Mouse (Mus musculus) lung, postnatal 0 days (tissue): Measurements from ENCODE around the gene Clba1. TPM values are rescaled to one million over a fixed set of nuclear protein-coding genes. Genes with fewer than 3 reads are reported as not detected.

ENCODE experiments used
- ATAC-seq: fragments of 200-750 bp; cut with Nextera tagmentation; 2 replicates; pipeline ENCODE4 v1.8.0; 2017; ENCODE audit warnings: moderate library complexity
- DNase-seq: peaks from one replicate; pipeline ENCODE4 v3.0.0-alpha.2; 2016; ENCODE audit warnings: low spot score
- H3K27ac ChIP-seq: fragments of 300-500 bp; sonication (generic); 2 replicates; pipeline ENCODE4 v1.5.1; 2014; ENCODE audit warnings: antibody characterized with exemption, mild to moderate bottlenecking, low read length, mixed read lengths
- H3K27me3 ChIP-seq: fragments of 300-500 bp; sonication (generic); replicated peaks from 2 replicates; pipeline ENCODE4 v1.6.1; 2014; ENCODE audit warnings: low read length, mixed read lengths; ENCODE audit not compliant: insufficient read depth
- H3K36me3 ChIP-seq: fragments of 300-500 bp; sonication (generic); 2 replicates; pipeline ENCODE4 v1.6.1; 2014; ENCODE audit warnings: low read length, mixed read lengths; ENCODE audit not compliant: insufficient read depth
- H3K4me1 ChIP-seq: fragments of 300-500 bp; sonication (generic); 2 replicates; pipeline ENCODE4 v1.6.1; 2014; ENCODE audit warnings: antibody characterized with exemption, low read depth, low read length, mixed read lengths; ENCODE audit not compliant: insufficient read depth
- H3K4me2 ChIP-seq: fragments of 300-500 bp; sonication (generic); replicated peaks from 2 replicates; pipeline ENCODE4 v1.6.1; 2014; ENCODE audit warnings: low read depth, mild to moderate bottlenecking, low read length, moderate library complexity, mixed read lengths
- H3K4me3 ChIP-seq: fragments of 300-500 bp; sonication (generic); 2 replicates; pipeline ENCODE4 v1.5.1; 2014; ENCODE audit warnings: low read depth, low read length
- H3K9ac ChIP-seq: fragments of 300-500 bp; sonication (generic); replicated peaks from 2 replicates; pipeline ENCODE4 v1.6.1; 2014; ENCODE audit warnings: low read depth, mild to moderate bottlenecking
- H3K9me3 ChIP-seq: fragments of 300-500 bp; sonication (generic); 2 replicates; pipeline ENCODE4 v1.6.1; 2016; ENCODE audit warnings: low read length, mixed read lengths
- CTCF ChIP-seq: IDR thresholded peaks from 2 replicates; pipeline ENCODE4 v1.5.1; 2016; ENCODE audit warnings: antibody characterized with exemption, mild to moderate bottlenecking
- EP300 ChIP-seq: IDR thresholded peaks from 2 replicates; pipeline ENCODE4 v1.6.1; 2016; ENCODE audit warnings: antibody characterized with exemption, mild to moderate bottlenecking, control low read depth
- WGBS: fragments of 180-500 bp; shearing (Covaris S2); extraction: QIAGEN DNeasy Blood & Tissue Kit; methylation state at CpG from one replicate; pipeline ENCODE4 v1.1.7; 2014; 5-methylcytosine and 5-hydroxymethylcytosine counted together
- polyA plus RNA-seq: library from polyadenylated mRNA; unstranded; fragments of >200 nt; fragmentation: Nextera tagmentation; extraction: Ambion mirVana; gene quantifications from 2 replicates; pipeline ENCODE4 v1.2.1, GENCODE M21; 2015

Gene Clba1
- polyA plus RNA-seq, 1 experiment from 2014 or later: 17.8 TPM

- DNase-seq (no peak), ATAC-seq (no peak)
- Histone ChIP-seq H3K27ac (no peak overlapping the region), H3K4me2 (no peak overlapping the region), H3K9me3 (no peaks in the 10 kb centered on the region), H3K27me3 (no peaks in the 10 kb centered on the region), H3K4me3 (no peak overlapping the region), H3K9ac (no peak overlapping the region), H3K4me1 (no peaks in the 10 kb centered on the region), H3K36me3 (no peaks in the 10 kb centered on the region)
- no peak for TF ChIP-seq EP300
- TF ChIP-seq CTCF: peak; percentile 33
- WGBS: 90% methylated on average over 3 of the region's 3 CpGs
These were observed 47.6 kb downstream of the Clba1 start for GRCm38 (mm10) chr12:112856338-112856737.

- Histone ChIP-seq H3K4me2 (no peak overlapping the region), H3K4me1 (no peaks in the 10 kb centered on the region), H3K36me3 (no peaks in the 10 kb centered on the region), H3K9me3 (no peaks in the 10 kb centered on the region), H3K27me3 (no peaks in the 10 kb centered on the region), H3K27ac (no peak overlapping the region), H3K4me3 (no peak overlapping the region), H3K9ac (no peak overlapping the region)
- ATAC-seq (no peak), DNase-seq (no peak)
- whole genome bisulfite sequencing: 50% methylated on average over 9 of the region's 9 CpGs
- TF ChIP-seq EP300: no peak
These were observed 48.5 kb downstream of the Clba1 start for GRCm38 (mm10) chr12:112857021-112857925.

GRCm38 (mm10) chr12:112858581-112859336 lies 50.0 kb downstream of the Clba1 start:
- Histone ChIP-seq H3K27me3 (no peaks in the 10 kb centered on the region), H3K9me3 (no peaks in the 10 kb centered on the region), H3K36me3 (no peaks in the 10 kb centered on the region), H3K4me1 (no peaks in the 10 kb centered on the region), H3K9ac (no peak overlapping the region), H3K4me2 (no peak overlapping the region), H3K4me3 (no peak overlapping the region), H3K27ac (no peak overlapping the region)
- no peak for ATAC-seq
- no peak for DNase-seq
- TF ChIP-seq CTCF: no peak
- no peak for TF ChIP-seq EP300
- WGBS: 87% methylated on average over 9 of the region's 9 CpGs

GRCm38 (mm10) chr12:112859930-112860329 lies 51.2 kb downstream of the Clba1 start:
- Histone ChIP-seq H3K4me1 (no peaks in the 10 kb centered on the region), H3K9me3 (no peaks in the 10 kb centered on the region), H3K36me3 (no peaks in the 10 kb centered on the region), H3K4me2 (no peak overlapping the region), H3K4me3 (no peak overlapping the region), H3K27me3 (no peaks in the 10 kb centered on the region), H3K9ac (no peak overlapping the region), H3K27ac (no peak overlapping the region)
- DNase-seq: no peak
- ATAC-seq: no peak
- WGBS: 56% methylated on average over 8 of the region's 8 CpGs
- TF ChIP-seq EP300 (no peak), CTCF (no peak)

GRCm38 (mm10) chr12:112860765-112861164 lies 52.0 kb downstream of the Clba1 start:
- Histone ChIP-seq H3K9me3 (no peaks in the 10 kb centered on the region), H3K9ac (no peak overlapping the region), H3K27ac (no peak overlapping the region), H3K27me3 (no peaks in the 10 kb centered on the region), H3K4me1 (no peaks in the 10 kb centered on the region), H3K36me3 (no peaks in the 10 kb centered on the region), H3K4me2 (no peak overlapping the region), H3K4me3 (no peak overlapping the region)
- WGBS: 67% methylated on average over 7 of the region's 7 CpGs
- ATAC-seq: no peak
- no peak for DNase-seq
- TF ChIP-seq CTCF (no peak), EP300 (no peak)

GRCm38 (mm10) chr12:112861911-112862321 lies 53.2 kb downstream of the Clba1 start:
- WGBS: 55% methylated on average over 9 of the region's 9 CpGs

More at GRCm38 (mm10) chr12:112861911-112862321, 53.2 kb downstream of the Clba1 start:
- Histone ChIP-seq H3K27me3 (no peaks in the 10 kb centered on the region), H3K4me1 (no peaks in the 10 kb centered on the region), H3K4me2 (no peak overlapping the region), H3K9me3 (no peaks in the 10 kb centered on the region), H3K4me3 (no peak overlapping the region), H3K36me3 (no peaks in the 10 kb centered on the region), H3K27ac (no peak overlapping the region), H3K9ac (no peak overlapping the region)
- ATAC-seq: no peak
- TF ChIP-seq CTCF (no peak), EP300 (no peak)
- no peak for DNase-seq
